Mouse (Mus musculus): ENCODE measurements around the gene Tspoap1. TPM values are rescaled to one million over a fixed set of nuclear protein-coding genes. Genes with fewer than 3 reads are reported as not detected.

The Tspoap1 gene
- polyA plus RNA-seq, 1 experiment = 27.9 TPM

DNA sequence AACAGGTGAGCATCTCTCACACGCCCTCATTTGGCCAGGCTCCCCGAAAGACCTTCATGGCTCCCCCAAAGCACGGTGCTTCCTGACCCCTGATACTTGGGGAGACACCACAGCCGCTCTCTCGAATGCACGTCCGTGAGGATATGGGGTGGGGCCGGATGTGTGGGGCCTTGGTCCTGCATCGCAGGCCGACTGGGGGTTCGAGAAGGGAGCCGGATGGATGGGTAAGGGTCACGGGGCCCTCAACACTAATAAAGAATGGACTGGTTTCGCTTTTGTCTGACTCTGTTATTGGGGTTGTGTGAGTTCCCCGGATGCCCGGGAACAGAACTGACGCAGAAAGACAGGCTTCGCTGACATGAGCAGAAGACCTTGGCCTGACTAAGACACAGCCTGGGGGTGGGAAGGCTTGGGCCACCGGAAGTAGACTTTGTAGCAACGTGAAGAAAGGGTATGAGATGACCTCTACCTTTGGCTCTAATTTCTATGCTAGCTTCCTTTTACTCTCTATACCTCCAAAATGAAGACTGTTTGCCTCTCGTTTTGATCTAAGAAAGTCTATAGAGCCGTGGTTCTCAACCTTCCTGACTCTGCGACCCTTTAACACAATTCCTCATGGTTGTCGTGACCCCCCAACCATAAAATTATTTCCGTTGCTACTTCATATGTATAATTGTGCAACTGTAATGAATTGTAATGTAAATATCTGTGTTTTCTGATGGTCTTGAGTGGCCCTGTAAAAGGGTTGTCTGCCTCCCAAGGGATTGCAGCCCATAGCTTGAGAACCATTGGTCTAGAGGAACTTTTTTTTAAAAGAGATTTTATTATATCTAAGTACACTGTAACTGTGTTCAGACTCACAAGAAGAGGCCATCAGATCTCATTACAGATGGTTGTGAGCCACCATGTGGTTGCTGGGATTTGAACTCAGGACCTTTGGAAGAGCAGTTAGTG lies 3.1 kb upstream of the Tspoap1 start:
- TF ChIP-seq POLR2A (IDR thresholded peaks at IDR 0.05; ENCODE audit: control insufficient read depth, extremely low read depth, insufficient read depth, low read length, poor library complexity) = no peak
- no peak for TF ChIP-seq CTCF (IDR thresholded peaks at IDR 0.05; ENCODE audit: borderline replicate concordance, control insufficient read depth, extremely low read depth, insufficient read depth, low read length, poor library complexity)
- peak overlapping the region; percentile 99 for H3K4me3 ChIP-seq (ENCODE audit: control insufficient read depth, insufficient read depth, low read length)
- peaks cover 41% of the 10 kb centered on the region for H3K4me1 ChIP-seq (replicated peaks; ENCODE audit: control insufficient read depth, insufficient read depth, low read length)
- peaks cover 26% of the 10 kb centered on the region for H3K36me3 ChIP-seq (ENCODE audit: control insufficient read depth, insufficient read depth, low read length)
- no peaks in the 10 kb centered on the region; the same call in 1 of the 2 replicates for H3K27me3 ChIP-seq (ENCODE audit: control insufficient read depth, insufficient read depth, low read length)
- DNase-seq = peak; percentile 65
- H3K27ac ChIP-seq (ENCODE audit: control insufficient read depth, insufficient read depth, low read length) = peak overlapping the region; percentile 99
- WGBS = 4% methylated on average over 25 of the region's 25 CpGs

- peak; percentile 43 for DNase-seq
- H3K4me1 ChIP-seq (replicated peaks; ENCODE audit: control insufficient read depth, insufficient read depth, low read length) = peaks cover 36% of the 10 kb centered on the region
- peaks cover 1% of the 10 kb centered on the region for H3K27me3 ChIP-seq (ENCODE audit: control insufficient read depth, insufficient read depth, low read length)
- peak overlapping the region; percentile 49 for H3K4me3 ChIP-seq (ENCODE audit: control insufficient read depth, insufficient read depth, low read length)
- no peak for TF ChIP-seq CTCF (IDR thresholded peaks at IDR 0.05; ENCODE audit: borderline replicate concordance, control insufficient read depth, extremely low read depth, insufficient read depth, low read length, poor library complexity)
- TF ChIP-seq POLR2A (IDR thresholded peaks at IDR 0.05; ENCODE audit: control insufficient read depth, extremely low read depth, insufficient read depth, low read length, poor library complexity) = no peak
- H3K36me3 ChIP-seq (ENCODE audit: control insufficient read depth, insufficient read depth, low read length) = peaks cover 26% of the 10 kb centered on the region
- 29% methylated on average over 7 of the region's 7 CpGs for WGBS
- H3K27ac ChIP-seq (ENCODE audit: control insufficient read depth, insufficient read depth, low read length) = peak overlapping the region; percentile 76
Observed at GRCm38 (mm10) chr11:87758161-87758911, 2.0 kb upstream of the Tspoap1 start.

GRCm38 (mm10) chr11:87758957-87759608 lies 1.3 kb upstream of the Tspoap1 start:
- Histone ChIP-seq H3K36me3 (ENCODE audit: control insufficient read depth, insufficient read depth, low read length) (peaks cover 26% of the 10 kb centered on the region), H3K27ac (ENCODE audit: control insufficient read depth, insufficient read depth, low read length) (peak overlapping the region; percentile 40; the same call in 1 of the 2 replicates), H3K27me3 (ENCODE audit: control insufficient read depth, insufficient read depth, low read length) (peaks cover 9% of the 10 kb centered on the region), H3K4me1 (replicated peaks; ENCODE audit: control insufficient read depth, insufficient read depth, low read length) (peaks cover 36% of the 10 kb centered on the region), H3K4me3 (ENCODE audit: control insufficient read depth, insufficient read depth, low read length) (no peak overlapping the region)
- peak; percentile 21 for DNase-seq
- no peak for TF ChIP-seq CTCF (IDR thresholded peaks at IDR 0.05; ENCODE audit: borderline replicate concordance, control insufficient read depth, extremely low read depth, insufficient read depth, low read length, poor library complexity)
- no peak for TF ChIP-seq POLR2A (IDR thresholded peaks at IDR 0.05; ENCODE audit: control insufficient read depth, extremely low read depth, insufficient read depth, low read length, poor library complexity)
- WGBS = 15% methylated on average over 4 of the region's 4 CpGs

DNA sequence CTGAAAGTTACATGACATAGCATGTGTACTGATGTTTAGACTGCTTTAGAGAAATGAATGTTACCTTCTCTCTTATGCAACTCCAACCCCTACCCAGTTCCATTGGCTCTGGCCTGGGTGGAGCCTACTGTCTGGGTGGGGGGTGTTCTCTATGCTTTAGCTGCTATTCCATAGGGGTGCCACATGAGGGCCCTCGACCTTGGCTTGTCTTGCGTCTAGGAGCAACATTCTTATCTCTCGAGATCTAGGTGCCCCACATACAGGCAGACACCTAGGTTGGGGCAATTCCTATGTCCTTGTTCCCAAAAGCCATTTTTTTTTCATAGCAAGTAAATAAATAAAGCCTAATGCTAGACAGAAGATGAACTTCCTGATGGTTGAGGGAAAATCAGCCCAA lies 734 bp upstream of the Tspoap1 start:
- H3K4me3 ChIP-seq (ENCODE audit: control insufficient read depth, insufficient read depth, low read length) = no peak overlapping the region
- TF ChIP-seq POLR2A (IDR thresholded peaks at IDR 0.05; ENCODE audit: control insufficient read depth, extremely low read depth, insufficient read depth, low read length, poor library complexity) (no peak), CTCF (IDR thresholded peaks at IDR 0.05; ENCODE audit: borderline replicate concordance, control insufficient read depth, extremely low read depth, insufficient read depth, low read length, poor library complexity) (peak; percentile 47; the same call in 1 of the 2 replicates)

GRCm38 (mm10) chr11:87761181-87761721 lies 910 bp downstream of the Tspoap1 start:
- WGBS = 77% methylated on average over 11 of the region's 11 CpGs
- peaks cover 38% of the 10 kb centered on the region for H3K4me1 ChIP-seq (replicated peaks; ENCODE audit: control insufficient read depth, insufficient read depth, low read length)
- no peak for TF ChIP-seq CTCF (IDR thresholded peaks at IDR 0.05; ENCODE audit: borderline replicate concordance, control insufficient read depth, extremely low read depth, insufficient read depth, low read length, poor library complexity)
- no peak for TF ChIP-seq POLR2A (IDR thresholded peaks at IDR 0.05; ENCODE audit: control insufficient read depth, extremely low read depth, insufficient read depth, low read length, poor library complexity)
- no peak overlapping the region for H3K27ac ChIP-seq (ENCODE audit: control insufficient read depth, insufficient read depth, low read length)
- H3K4me3 ChIP-seq (ENCODE audit: control insufficient read depth, insufficient read depth, low read length) = no peak overlapping the region
- H3K36me3 ChIP-seq (ENCODE audit: control insufficient read depth, insufficient read depth, low read length) = peaks cover 24% of the 10 kb centered on the region
- peaks cover 15% of the 10 kb centered on the region for H3K27me3 ChIP-seq (ENCODE audit: control insufficient read depth, insufficient read depth, low read length)
- DNase-seq = no peak

More for the DNA sequence above, 734 bp upstream of the Tspoap1 start:
- peak; percentile 87 for DNase-seq
- Histone ChIP-seq H3K27ac (ENCODE audit: control insufficient read depth, insufficient read depth, low read length) (peak overlapping the region; percentile 52; the same call in 1 of the 2 replicates), H3K27me3 (ENCODE audit: control insufficient read depth, insufficient read depth, low read length) (peaks cover 14% of the 10 kb centered on the region), H3K36me3 (ENCODE audit: control insufficient read depth, insufficient read depth, low read length) (peaks cover 26% of the 10 kb centered on the region), H3K4me1 (replicated peaks; ENCODE audit: control insufficient read depth, insufficient read depth, low read length) (peaks cover 37% of the 10 kb centered on the region)
- WGBS = under 1% methylated on average over 3 of the region's 3 CpGs
